Mouse (Mus musculus) layer of hippocampus, adult 9-10 months (tissue): ENCODE data around the gene Mrpl47.
"Not testable (repeated sequence)": the region's sequence is repeated elsewhere in the genome, so short reads cannot be mapped to it uniquely, and the experiment has no call there.

Source experiments
- DNase-seq: peaks from one replicate; pipeline ENCODE4 v3.0.0; 2022; ENCODE audit warnings: low spot score

Gene Mrpl47

GRCm38 (mm10) chr3:32737172-32737655, at the start of gene Mrpl47:
Mrpl47 (minus strand) TSS chr3:32737605.
- no peak for DNase-seq

- DNase-seq: no peak
Measured at GRCm38 (mm10) chr3:32770781-32771180, 33.4 kb upstream of the Mrpl47 start.

GRCm38 (mm10) chr3:32763902-32764301, 26.5 kb upstream of the Mrpl47 start:
- DNase-seq: no peak

- no peak for DNase-seq
Measured at GRCm38 (mm10) chr3:32762962-32763361, 25.6 kb upstream of the Mrpl47 start.

GRCm38 (mm10) chr3:32759212-32759611, 21.8 kb upstream of the Mrpl47 start:
- no peak for DNase-seq

- no peak for DNase-seq
Measured at GRCm38 (mm10) chr3:32754384-32754915, 17.0 kb upstream of the Mrpl47 start.

- no peak for DNase-seq
Measured at GRCm38 (mm10) chr3:32749820-32750579, 12.6 kb upstream of the Mrpl47 start.

- DNase-seq: no peak
Measured at GRCm38 (mm10) chr3:32748384-32748783, 11.0 kb upstream of the Mrpl47 start.

- not testable (repeated sequence) for DNase-seq
Measured at GRCm38 (mm10) chr3:32745426-32745825, 8.0 kb upstream of the Mrpl47 start.

GRCm38 (mm10) chr3:32745001-32745400, 7.6 kb upstream of the Mrpl47 start:
- DNase-seq: no peak

GRCm38 (mm10) chr3:32742276-32742780, 4.9 kb upstream of the Mrpl47 start:
- DNase-seq: no peak

- no peak for DNase-seq
Measured at GRCm38 (mm10) chr3:32738549-32738948, 1.1 kb upstream of the Mrpl47 start.

- peak; percentile 99 for DNase-seq
Measured at GRCm38 (mm10) chr3:32736244-32737171, 897 bp downstream of the Mrpl47 start, which contains the start of gene Ndufb5. Ndufb5 (plus strand) TSS chr3:32736990.

GRCm38 (mm10) chr3:32727861-32728260, 9.5 kb downstream of the Mrpl47 start:
- no peak for DNase-seq

- DNase-seq: no peak
Measured at GRCm38 (mm10) chr3:32725951-32726350, 11.5 kb downstream of the Mrpl47 start.

- DNase-seq: no peak
Measured at GRCm38 (mm10) chr3:32724191-32724590, 13.2 kb downstream of the Mrpl47 start.

GRCm38 (mm10) chr3:32718271-32718670, 19.1 kb downstream of the Mrpl47 start:
- DNase-seq: no peak

- DNase-seq: not testable (repeated sequence)
Measured at GRCm38 (mm10) chr3:32717403-32717802, 20.0 kb downstream of the Mrpl47 start.

- DNase-seq: no peak
Measured at GRCm38 (mm10) chr3:32713711-32714110, 23.7 kb downstream of the Mrpl47 start.

- no peak for DNase-seq
Measured at GRCm38 (mm10) chr3:32709388-32709787, 28.0 kb downstream of the Mrpl47 start.

- peak; percentile 96 for DNase-seq
Measured at GRCm38 (mm10) chr3:32708368-32709231, 28.8 kb downstream of the Mrpl47 start.
